Mouse (Mus musculus) intestine, embryonic 15.5 days (tissue): ENCODE measurements around the gene Depdc1b. TPM values are rescaled to one million over a fixed set of nuclear protein-coding genes. Genes with fewer than 3 reads are reported as not detected.

Source experiments
- ATAC-seq: fragments of 200-750 bp; cut with Nextera tagmentation; 2 replicates; pipeline ENCODE4 v1.8.0; 2017; ENCODE audit warnings: moderate TSS enrichment, moderate library complexity
- H3K27ac ChIP-seq: fragments of 300-500 bp; sonication (generic); 2 replicates; pipeline ENCODE4 v1.5.1; 2015; ENCODE audit warnings: mild to moderate bottlenecking, inconsistent platforms
- H3K27me3 ChIP-seq: fragments of 300-500 bp; sonication (generic); replicated peaks from 2 replicates; pipeline ENCODE4 v1.6.1; 2015; ENCODE audit warnings: inconsistent platforms
- H3K36me3 ChIP-seq: fragments of 300-500 bp; sonication (generic); 2 replicates; pipeline ENCODE4 v1.6.1; 2015; ENCODE audit warnings: inconsistent platforms
- H3K4me1 ChIP-seq: fragments of 300-500 bp; sonication (generic); replicated peaks from 2 replicates; pipeline ENCODE4 v1.6.1; 2015; ENCODE audit warnings: inconsistent platforms
- H3K4me2 ChIP-seq: fragments of 300-500 bp; sonication (generic); replicated peaks from 2 replicates; pipeline ENCODE4 v1.6.1; 2015; ENCODE audit warnings: mild to moderate bottlenecking, inconsistent platforms
- H3K4me3 ChIP-seq: fragments of 300-500 bp; sonication (generic); replicated peaks from 2 replicates; pipeline ENCODE4 v1.5.1; 2015; ENCODE audit warnings: inconsistent platforms
- H3K9ac ChIP-seq: fragments of 300-500 bp; sonication (generic); 2 replicates; pipeline ENCODE4 v1.6.1; 2015; ENCODE audit warnings: inconsistent platforms
- H3K9me3 ChIP-seq: fragments of 300-500 bp; sonication (generic); 2 replicates; pipeline ENCODE4 v1.6.1; 2016; ENCODE audit warnings: inconsistent platforms
- WGBS: fragments of 180-500 bp; shearing (Covaris S2); methylation state at CpG from one replicate; pipeline ENCODE4 v1.1.7; 2015; 5-methylcytosine and 5-hydroxymethylcytosine counted together
- polyA plus RNA-seq: library from polyadenylated mRNA; unstranded; fragments of >200 nt; fragmentation: Nextera tagmentation; extraction: Ambion mirVana; gene quantifications from 2 replicates; pipeline ENCODE4 v1.2.1, GENCODE M21; 2015

The Depdc1b gene
- polyA plus RNA-seq, 1 experiment from 2014 or later = 6.6 TPM

- 64% methylated on average over 7 of the region's 7 CpGs for WGBS
- H3K36me3 ChIP-seq = no peaks in the 10 kb centered on the region
- H3K4me2 ChIP-seq = no peak overlapping the region
- H3K9me3 ChIP-seq = no peaks in the 10 kb centered on the region
- H3K27ac ChIP-seq = no peak overlapping the region
- ATAC-seq = peak; percentile 52
- H3K4me1 ChIP-seq = no peaks in the 10 kb centered on the region
- no peaks in the 10 kb centered on the region for H3K27me3 ChIP-seq
- H3K9ac ChIP-seq = no peak overlapping the region
- no peak overlapping the region for H3K4me3 ChIP-seq
These were observed 22.1 kb downstream of the Depdc1b start for GRCm38 (mm10) chr13:108338076-108338836.

- no peak overlapping the region for H3K4me3 ChIP-seq
- H3K4me1 ChIP-seq = no peaks in the 10 kb centered on the region
- H3K9ac ChIP-seq = no peak overlapping the region
- no peak overlapping the region for H3K4me2 ChIP-seq
- H3K36me3 ChIP-seq = no peaks in the 10 kb centered on the region
- 50% methylated on average over 10 of the region's 10 CpGs for WGBS
- peak; percentile 92 for ATAC-seq
- no peaks in the 10 kb centered on the region for H3K27me3 ChIP-seq
- no peaks in the 10 kb centered on the region for H3K9me3 ChIP-seq
- H3K27ac ChIP-seq = no peak overlapping the region; the same call in 1 of the 2 replicates
These were observed 23.9 kb downstream of the Depdc1b start for GRCm38 (mm10) chr13:108339907-108340596.

DNA sequence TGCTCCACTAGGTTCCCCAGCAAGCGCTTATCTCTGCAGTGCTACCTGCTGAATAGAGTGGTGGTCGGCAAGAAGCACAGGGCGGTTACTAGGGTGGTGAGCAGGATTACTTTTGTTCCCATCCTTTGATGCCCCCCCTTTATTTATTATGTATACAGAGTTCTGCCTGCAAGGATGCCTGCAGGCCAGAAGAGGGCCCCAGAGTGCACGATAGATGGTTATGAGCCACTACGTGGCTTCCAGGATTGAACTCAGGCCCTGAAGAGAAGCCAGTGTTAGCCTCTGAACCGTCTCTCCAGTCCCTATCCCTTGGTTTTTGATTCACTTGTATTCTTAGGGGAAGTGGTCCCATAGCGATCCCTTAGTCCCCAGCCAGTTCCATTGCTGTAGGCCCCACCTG, 25.5 kb downstream of the Depdc1b start:
- Histone ChIP-seq H3K4me3 (no peak overlapping the region), H3K9me3 (no peaks in the 10 kb centered on the region), H3K36me3 (no peaks in the 10 kb centered on the region), H3K9ac (no peak overlapping the region), H3K27ac (no peak overlapping the region), H3K4me2 (no peak overlapping the region), H3K4me1 (no peaks in the 10 kb centered on the region), H3K27me3 (no peaks in the 10 kb centered on the region)
- 82% methylated on average over 7 of the region's 7 CpGs for WGBS
- no peak for ATAC-seq

GRCm38 (mm10) chr13:108345756-108346155, 29.6 kb downstream of the Depdc1b start:
- no peaks in the 10 kb centered on the region for H3K27me3 ChIP-seq
- H3K9ac ChIP-seq = no peak overlapping the region
- H3K4me2 ChIP-seq = no peak overlapping the region
- no peaks in the 10 kb centered on the region for H3K36me3 ChIP-seq
- no peaks in the 10 kb centered on the region for H3K9me3 ChIP-seq
- H3K4me3 ChIP-seq = no peak overlapping the region
- WGBS = 76% methylated on average over 4 of the region's 4 CpGs
- H3K4me1 ChIP-seq = no peaks in the 10 kb centered on the region
- ATAC-seq = no peak
- H3K27ac ChIP-seq = no peak overlapping the region

- Histone ChIP-seq H3K27ac (no peak overlapping the region), H3K9me3 (no peaks in the 10 kb centered on the region), H3K9ac (no peak overlapping the region), H3K36me3 (no peaks in the 10 kb centered on the region), H3K4me3 (no peak overlapping the region), H3K27me3 (no peaks in the 10 kb centered on the region), H3K4me1 (no peaks in the 10 kb centered on the region), H3K4me2 (no peak overlapping the region)
- 45% methylated on average over 4 of the region's 4 CpGs for WGBS
- peak; percentile 69 for ATAC-seq
These were observed 30.9 kb downstream of the Depdc1b start for GRCm38 (mm10) chr13:108347016-108347415.

DNA sequence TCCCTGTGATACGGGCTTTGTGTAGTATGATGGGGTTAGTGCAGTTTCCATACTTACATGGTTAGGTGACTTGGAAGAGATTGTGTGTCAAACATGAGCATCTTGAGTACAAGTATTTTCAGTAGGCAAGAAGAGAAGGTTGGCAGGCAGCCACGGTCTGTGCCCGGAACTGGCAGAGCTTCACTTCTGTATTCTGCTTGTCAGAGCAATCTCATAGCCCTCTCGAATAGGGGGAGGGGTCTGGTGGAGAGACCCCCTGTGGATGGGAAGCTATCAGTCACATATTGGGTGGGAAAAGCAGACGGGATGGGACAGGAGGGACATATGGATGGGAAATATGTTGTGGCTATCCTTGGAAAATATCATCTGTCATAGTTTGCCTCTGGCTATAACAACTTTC, 33.5 kb downstream of the Depdc1b start:
- H3K9me3 ChIP-seq = no peaks in the 10 kb centered on the region
- no peak for ATAC-seq
- H3K27me3 ChIP-seq = no peaks in the 10 kb centered on the region
- no peak overlapping the region for H3K27ac ChIP-seq
- H3K36me3 ChIP-seq = no peaks in the 10 kb centered on the region
- no peak overlapping the region for H3K9ac ChIP-seq
- WGBS = 85% methylated on average over 5 of the region's 5 CpGs
- no peak overlapping the region for H3K4me3 ChIP-seq
- no peaks in the 10 kb centered on the region for H3K4me1 ChIP-seq
- H3K4me2 ChIP-seq = no peak overlapping the region

- H3K4me3 ChIP-seq = no peak overlapping the region
- no peak overlapping the region for H3K27ac ChIP-seq
- WGBS = 74% methylated on average over 5 of the region's 5 CpGs
- no peak for ATAC-seq
- no peaks in the 10 kb centered on the region for H3K27me3 ChIP-seq
- no peaks in the 10 kb centered on the region for H3K9me3 ChIP-seq
- no peak overlapping the region for H3K9ac ChIP-seq
- no peak overlapping the region for H3K4me2 ChIP-seq
- H3K4me1 ChIP-seq = no peaks in the 10 kb centered on the region
- no peaks in the 10 kb centered on the region for H3K36me3 ChIP-seq
These were observed 37.6 kb downstream of the Depdc1b start for GRCm38 (mm10) chr13:108353781-108354180.

DNA sequence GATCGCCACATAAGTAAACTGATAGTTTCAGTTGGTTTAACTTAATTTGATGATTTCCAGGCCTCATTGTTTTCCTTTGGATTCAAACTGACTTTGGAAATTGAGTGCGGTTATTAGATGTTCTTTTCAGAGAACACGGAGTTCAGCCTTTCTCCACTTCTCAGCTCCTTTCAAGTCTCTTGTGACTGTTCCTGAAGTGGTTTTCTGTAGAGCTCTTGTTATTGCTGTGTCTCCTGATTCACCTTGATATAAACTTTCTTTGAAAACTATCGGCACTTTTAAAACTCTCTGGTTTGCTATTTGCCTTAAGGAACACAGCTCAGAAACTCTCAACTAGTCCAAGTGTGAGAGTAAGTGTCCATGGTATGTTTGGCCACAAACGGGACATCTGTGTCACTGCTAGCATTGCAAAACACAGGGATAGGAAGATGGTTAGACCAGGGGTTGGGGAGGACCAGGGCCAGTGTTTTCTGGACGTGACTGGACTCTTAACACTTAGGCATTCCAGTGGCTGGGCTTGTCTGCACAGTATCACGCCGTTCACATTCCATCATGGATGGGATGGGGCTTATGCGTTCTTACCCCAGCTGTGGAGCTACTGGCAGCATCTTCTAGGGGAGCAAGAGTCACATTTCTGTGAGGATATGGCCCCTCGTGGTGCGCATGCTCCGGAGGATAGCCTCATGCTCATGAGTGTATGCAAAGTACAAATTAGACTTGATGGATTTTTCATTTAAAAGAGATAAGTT, 38.8 kb downstream of the Depdc1b start:
- no peaks in the 10 kb centered on the region for H3K36me3 ChIP-seq
- H3K4me3 ChIP-seq = no peak overlapping the region
- H3K4me1 ChIP-seq = no peaks in the 10 kb centered on the region
- WGBS = 82% methylated on average over 12 of the region's 12 CpGs
- no peak overlapping the region for H3K9ac ChIP-seq
- H3K9me3 ChIP-seq = no peaks in the 10 kb centered on the region
- no peak overlapping the region for H3K4me2 ChIP-seq
- ATAC-seq = no peak
- no peak overlapping the region for H3K27ac ChIP-seq
- H3K27me3 ChIP-seq = no peaks in the 10 kb centered on the region

GRCm38 (mm10) chr13:108357362-108357761, 41.2 kb downstream of the Depdc1b start:
- Histone ChIP-seq H3K4me3 (no peak overlapping the region), H3K4me1 (no peaks in the 10 kb centered on the region), H3K36me3 (no peaks in the 10 kb centered on the region), H3K9ac (no peak overlapping the region), H3K4me2 (no peak overlapping the region), H3K27me3 (no peaks in the 10 kb centered on the region), H3K27ac (no peak overlapping the region), H3K9me3 (no peaks in the 10 kb centered on the region)
- ATAC-seq = no peak
- WGBS = 86% methylated on average over 10 of the region's 10 CpGs

GRCm38 (mm10) chr13:108358228-108358627, 42.1 kb downstream of the Depdc1b start:
- H3K27ac ChIP-seq = no peak overlapping the region
- H3K9me3 ChIP-seq = no peaks in the 10 kb centered on the region
- H3K4me1 ChIP-seq = no peaks in the 10 kb centered on the region
- no peak overlapping the region for H3K4me2 ChIP-seq
- 70% methylated on average over 3 of the region's 3 CpGs for WGBS
- no peak overlapping the region for H3K4me3 ChIP-seq
- H3K9ac ChIP-seq = no peak overlapping the region
- H3K27me3 ChIP-seq = no peaks in the 10 kb centered on the region
- ATAC-seq = no peak
- H3K36me3 ChIP-seq = no peaks in the 10 kb centered on the region

- no peak overlapping the region for H3K27ac ChIP-seq
- no peaks in the 10 kb centered on the region for H3K4me1 ChIP-seq
- no peak overlapping the region for H3K9ac ChIP-seq
- H3K4me3 ChIP-seq = no peak overlapping the region
- 94% methylated on average over 12 of the region's 12 CpGs for WGBS
- H3K36me3 ChIP-seq = 0 out of 2 replicates have a peak, but pooled peaks cover 2% of the 10 kb centered on the region
- no peak overlapping the region for H3K4me2 ChIP-seq
- no peak for ATAC-seq
- H3K27me3 ChIP-seq = no peaks in the 10 kb centered on the region
- H3K9me3 ChIP-seq = no peaks in the 10 kb centered on the region
These were observed 51.4 kb downstream of the Depdc1b start for GRCm38 (mm10) chr13:108367496-108367895.

- 92% methylated on average over 5 of the region's 5 CpGs for WGBS
- H3K36me3 ChIP-seq = no peaks in the 10 kb centered on the region
- no peaks in the 10 kb centered on the region for H3K9me3 ChIP-seq
- H3K27ac ChIP-seq = no peak overlapping the region
- no peaks in the 10 kb centered on the region for H3K27me3 ChIP-seq
- ATAC-seq = no peak
- no peak overlapping the region for H3K4me3 ChIP-seq
- H3K9ac ChIP-seq = no peak overlapping the region
- no peak overlapping the region for H3K4me2 ChIP-seq
- H3K4me1 ChIP-seq = no peaks in the 10 kb centered on the region
These were observed 54.3 kb downstream of the Depdc1b start for GRCm38 (mm10) chr13:108370241-108370941.
